26 mouse cellular contexts compared by ENCODE assay signal in genomic region chr3:31019793-31020447, GRCm38 (mm10). TPM values are rescaled to one million over a fixed set of nuclear protein-coding genes. Genes with fewer than 3 reads are reported as not detected.
A peak's percentile ranks its signal among the peaks of the same experiment; 100 is the strongest.
DNase-seq lines count a peak whose midpoint lies in the region; TF ChIP-seq lines count a peak whose summit lies in the region.
"Had no signal": no experiment of that assay in that cellular context is flagged by ENCODE, and none has a peak within 500 bp of the region (broad histone marks: within the 10 kb centered on the region; RNA-seq: fewer than 3 reads in every experiment).

No protein-coding gene starts in this region.

- peak; percentile 30; the same call in 1 of the 2 replicates for TF ChIP-seq CTCF in E14TG2a.4 (conservative IDR thresholded peaks at IDR 0.05; ENCODE audit: low read length)
- no peak for TF ChIP-seq CTCF in kidney, adult 2 months (conservative IDR thresholded peaks at IDR 0.05; ENCODE audit: insufficient read depth, insufficient read length, low read depth, low read length)

- no peak for TF ChIP-seq POLR2A in kidney, adult 2 months (IDR thresholded peaks at IDR 0.05; ENCODE audit: low read depth, low read length)

- H3K36me3 ChIP-seq in E14TG2a.4 (ENCODE audit: insufficient read depth, low read length) = peaks cover 55% of the 10 kb centered on the region
- H3K36me3 ChIP-seq in kidney, adult 2 months (ENCODE audit: control insufficient read depth, insufficient read depth, low read length) = no peaks in the 10 kb centered on the region
- H3K36me3 ChIP-seq: embryonic facial prominence, embryonic 12.5 days; embryonic facial prominence, embryonic 15.5 days had no signal

- peak; percentile 68 for DNase-seq in 3T3-L1 (ENCODE audit: low read depth, low spot score)
- peak; percentile 64 for DNase-seq in Muller cell, postnatal 12 days (ENCODE audit: inconsistent ontology term)
- DNase-seq in lung, adult 18-20 months = no peak
- DNase-seq in kidney, adult 2 months = no peak
- DNase-seq in cerebellum, postnatal 14 days = no peak
- DNase-seq: adrenal gland, postnatal 10 days; adrenal gland, postnatal 36 days; cerebellum, adult 18-20 months; cerebellum, adult 9-10 months; cerebellum, postnatal 25 days; forebrain, postnatal 0 days; gastrocnemius, postnatal 10 days; gastrocnemius, postnatal 36 days; heart, adult 11 months; heart, postnatal 10 days; heart, postnatal 36 days; kidney, adult 18-20 months had no signal

- H3K4me1 ChIP-seq in E14TG2a.4 (replicated peaks; ENCODE audit: low read depth, low read length) = peaks cover 85% of the 10 kb centered on the region
- peaks cover 16% of the 10 kb centered on the region for H3K4me1 ChIP-seq in kidney, adult 2 months (ENCODE audit: control insufficient read depth, insufficient read depth, low read length)

- no peak overlapping the region for H3K27ac ChIP-seq in kidney, adult 2 months (ENCODE audit: insufficient read depth, low read depth, low read length)
- H3K27ac ChIP-seq: embryonic facial prominence, embryonic 12.5 days; embryonic facial prominence, embryonic 15.5 days; heart, embryonic 15.5 days; hindbrain, embryonic 10.5 days; hindbrain, embryonic 13.5 days; intestine, embryonic 15.5 days had no signal

- no peaks in the 10 kb centered on the region for H3K27me3 ChIP-seq in E14TG2a.4 (ENCODE audit: insufficient read depth, low read length)
- H3K27me3 ChIP-seq in kidney, adult 2 months (replicated peaks; ENCODE audit: control insufficient read depth, insufficient read depth, low read length) = no peaks in the 10 kb centered on the region
- H3K27me3 ChIP-seq: embryonic facial prominence, embryonic 12.5 days; embryonic facial prominence, embryonic 15.5 days; heart, embryonic 12.5 days; heart, embryonic 15.5 days; hindbrain, embryonic 13.5 days; intestine, embryonic 15.5 days; Patski had no signal

- 73% methylated on average over 5 of the region's 5 CpGs for WGBS in kidney, adult 2 months

- H3K9me3 ChIP-seq in E14TG2a.4 (ENCODE audit: low read length) = no peaks in the 10 kb centered on the region
- H3K9me3 ChIP-seq: embryonic facial prominence, embryonic 12.5 days; embryonic facial prominence, embryonic 15.5 days; heart, embryonic 12.5 days; heart, embryonic 15.5 days; hindbrain, embryonic 10.5 days; hindbrain, embryonic 13.5 days; intestine, embryonic 15.5 days had no signal

- H3K4me3 ChIP-seq in E14TG2a.4 (replicated peaks; ENCODE audit: low read length) = no peak overlapping the region
- H3K4me3 ChIP-seq in kidney, adult 2 months (ENCODE audit: insufficient read depth, low read depth, low read length) = no peak overlapping the region
- H3K4me3 ChIP-seq: embryonic facial prominence, embryonic 12.5 days; embryonic facial prominence, embryonic 15.5 days; heart, embryonic 12.5 days; heart, embryonic 15.5 days; hindbrain, embryonic 10.5 days; hindbrain, embryonic 13.5 days; intestine, embryonic 15.5 days had no signal

RNA-seq across cellular contexts. Expression of gene Prkci, which starts 24.4 kb away (rescaled TPM):
- polyA plus RNA-seq in kidney, adult 2 months (2012; rRNA removed) = 15.1 and 16.4 TPM in 2 replicates

RNA-seq across cellular contexts. Expression of gene Phc3, which starts 50.7 kb away (rescaled TPM):
- 23.9 and 27.7 TPM in 2 replicates for polyA plus RNA-seq in kidney, adult 2 months (2012; rRNA removed)

Comparison
In these comparisons a context has a peak if more than half of its experiments do, and no peak if none do; other contexts are left out.
1. DNase-seq: peak in 3T3-L1 (single experiment) and Muller cell, postnatal 12 days (single experiment); none in lung, adult 18-20 months (0 of 2), kidney, adult 2 months (single experiment) and cerebellum, postnatal 14 days (0 of 2).